Mouse (Mus musculus): ENCODE measurements around the gene Dnaic1.
A peak's percentile ranks its signal among the peaks of the same experiment; 100 is the strongest.

The Dnaic1 gene

GRCm38 (mm10) chr4:41635906-41636305 lies 66.3 kb downstream of the Dnaic1 start:
- no peak for DNase-seq (ENCODE audit: low spot score)

GRCm38 (mm10) chr4:41636366-41636765 lies 66.8 kb downstream of the Dnaic1 start:
- DNase-seq (ENCODE audit: low spot score): no peak

- DNase-seq (ENCODE audit: low spot score): no peak
These were observed 67.5 kb downstream of the Dnaic1 start for GRCm38 (mm10) chr4:41636882-41637635.

GRCm38 (mm10) chr4:41638186-41638731 lies 68.7 kb downstream of the Dnaic1 start:
- no peak for DNase-seq (ENCODE audit: low spot score)

- no peak for DNase-seq (ENCODE audit: low spot score)
These were observed 69.2 kb downstream of the Dnaic1 start for GRCm38 (mm10) chr4:41638828-41639213.

- DNase-seq (ENCODE audit: low spot score): no peak
These were observed 69.8 kb downstream of the Dnaic1 start for GRCm38 (mm10) chr4:41639214-41639841.

GRCm38 (mm10) chr4:41639913-41640507 lies 70.4 kb downstream of the Dnaic1 start, which contains the start of gene Enho:
TSS of gene Enho (minus strand) at chr4:41640324.
- peak; percentile 90 for DNase-seq (ENCODE audit: low spot score)

- DNase-seq (ENCODE audit: low spot score): no peak
These were observed 71.7 kb downstream of the Dnaic1 start for GRCm38 (mm10) chr4:41641199-41641822.

GRCm38 (mm10) chr4:41645488-41645887 lies 75.9 kb downstream of the Dnaic1 start:
- no peak for DNase-seq (ENCODE audit: low spot score)

- no peak for DNase-seq (ENCODE audit: low spot score)
These were observed 78.6 kb downstream of the Dnaic1 start for GRCm38 (mm10) chr4:41648157-41648556.

- DNase-seq (ENCODE audit: low spot score): no peak
These were observed 79.1 kb downstream of the Dnaic1 start for GRCm38 (mm10) chr4:41648627-41649026.

- peak; percentile 56 for DNase-seq (ENCODE audit: low spot score)
These were observed 83.7 kb downstream of the Dnaic1 start for GRCm38 (mm10) chr4:41653296-41653695.

- DNase-seq (ENCODE audit: low spot score): no peak
These were observed 84.2 kb downstream of the Dnaic1 start for GRCm38 (mm10) chr4:41653730-41654129.

GRCm38 (mm10) chr4:41654217-41654616 lies 84.6 kb downstream of the Dnaic1 start:
- DNase-seq (ENCODE audit: low spot score): no peak

GRCm38 (mm10) chr4:41655525-41655924 lies 86.0 kb downstream of the Dnaic1 start:
- no peak for DNase-seq (ENCODE audit: low spot score)

GRCm38 (mm10) chr4:41658566-41659384 lies 89.2 kb downstream of the Dnaic1 start:
- no peak for DNase-seq (ENCODE audit: low spot score)

- no peak for DNase-seq (ENCODE audit: low spot score)
These were observed 90.0 kb downstream of the Dnaic1 start for GRCm38 (mm10) chr4:41659556-41659955.

- DNase-seq (ENCODE audit: low spot score): no peak
These were observed 91.4 kb downstream of the Dnaic1 start for GRCm38 (mm10) chr4:41660851-41661430.

GRCm38 (mm10) chr4:41662723-41663122 lies 93.1 kb downstream of the Dnaic1 start:
- no peak for DNase-seq (ENCODE audit: low spot score)

- DNase-seq (ENCODE audit: low spot score): no peak
These were observed 94.0 kb downstream of the Dnaic1 start for GRCm38 (mm10) chr4:41663614-41664013.

- DNase-seq (ENCODE audit: low spot score): no peak
These were observed 95.0 kb downstream of the Dnaic1 start for GRCm38 (mm10) chr4:41664533-41664932.
